Mouse (Mus musculus): ENCODE results near the gene Gm21977. TPM values are rescaled to one million over a fixed set of nuclear protein-coding genes. Genes with fewer than 3 reads are reported as not detected.
"Not testable (repeated sequence)": the region's sequence is repeated elsewhere in the genome, so short reads cannot be mapped to it uniquely, and the experiment has no call there.

The Gm21977 gene
- not detected in 2 replicates for polyA plus RNA-seq (2015; fragmentation: Nextera tagmentation; extraction: Ambion mirVana)

- H3K4me1 ChIP-seq (replicated peaks; ENCODE audit: insufficient read depth, low read length); H3K4me2 ChIP-seq (ENCODE audit: low read length); DNase-seq (ENCODE audit: low spot score); H3K9ac ChIP-seq (ENCODE audit: low read depth, low read length); H3K27ac ChIP-seq; ATAC-seq (replicated peaks; ENCODE audit: low FRiP score, low read depth); H3K4me3 ChIP-seq (replicated peaks; ENCODE audit: low read depth, low read length); H3K36me3 ChIP-seq (ENCODE audit: insufficient read depth, low read length); H3K27me3 ChIP-seq (ENCODE audit: insufficient read depth, low read length); H3K9me3 ChIP-seq (replicated peaks; ENCODE audit: low read length): not testable (repeated sequence)
- no CpG with 5 or more reads among the region's 3 CpGs for WGBS
These were observed at the start of gene Gm21977 for GRCm38 (mm10) chr14:42853377-42853776. Gm21977 (minus strand) TSS chr14:42853477.

Other genes with a start within 250 kb of the Gm21977 start
- not detected in 2 replicates for gene Gm3633, start 211.6 kb downstream of the Gm21977 start, polyA plus RNA-seq (2015; fragmentation: Nextera tagmentation; extraction: Ambion mirVana)
- gene Gm10378, start 197.5 kb downstream of the Gm21977 start, polyA plus RNA-seq (2015; fragmentation: Nextera tagmentation; extraction: Ambion mirVana): not detected in 2 replicates
- not detected in 2 replicates for gene Gm3015, start 84.7 kb downstream of the Gm21977 start, polyA plus RNA-seq (2015; fragmentation: Nextera tagmentation; extraction: Ambion mirVana)
- gene Gm10377, start 55.5 kb downstream of the Gm21977 start, polyA plus RNA-seq (2015; fragmentation: Nextera tagmentation; extraction: Ambion mirVana): not detected in 2 replicates
- gene Gm8082, start 140.1 kb upstream of the Gm21977 start, polyA plus RNA-seq (2015; fragmentation: Nextera tagmentation; extraction: Ambion mirVana): not detected in 2 replicates
- gene Gm10376, start 162.2 kb upstream of the Gm21977 start, polyA plus RNA-seq (2015; fragmentation: Nextera tagmentation; extraction: Ambion mirVana): not detected in 2 replicates
- gene Gm8094, start 223.2 kb upstream of the Gm21977 start, polyA plus RNA-seq (2015; fragmentation: Nextera tagmentation; extraction: Ambion mirVana): not detected in 2 replicates
- not detected in 2 replicates for gene Gm8104, start 247.1 kb upstream of the Gm21977 start, polyA plus RNA-seq (2015; fragmentation: Nextera tagmentation; extraction: Ambion mirVana)